Mouse (Mus musculus) heart, postnatal 0 days (tissue): Measurements from ENCODE around the gene Gm436.

ENCODE experiments used
- CTCF ChIP-seq: IDR thresholded peaks from 2 replicates; pipeline ENCODE4 v1.5.1; 2016; ENCODE audit warnings: antibody characterized with exemption, control low read depth, low read depth
- EP300 ChIP-seq: IDR thresholded peaks from 2 replicates; pipeline ENCODE4 v1.6.1; 2016; ENCODE audit warnings: antibody characterized with exemption, low read depth

DNA sequence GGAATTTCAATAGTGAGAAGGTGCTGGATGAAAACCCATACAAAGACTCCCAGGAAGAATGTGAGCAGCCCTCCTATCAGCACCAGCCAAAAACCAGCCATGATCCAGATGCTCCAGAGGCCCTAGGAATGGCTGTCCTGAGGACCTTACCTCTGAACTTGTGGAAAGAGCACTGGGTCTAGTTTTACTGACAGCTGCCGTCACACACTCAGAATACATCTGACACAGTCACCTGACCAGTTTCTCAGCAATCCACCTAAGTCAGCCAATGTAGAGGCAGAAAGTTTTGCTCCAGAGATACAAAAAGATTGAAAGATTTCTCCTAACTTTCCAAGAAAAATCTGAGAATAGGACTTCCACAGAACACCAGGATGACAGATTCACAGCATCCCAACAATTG, 35.1 kb upstream of the Gm436 start, which contains the start of gene Gm13178:
- no peak for TF ChIP-seq CTCF
- no peak for TF ChIP-seq EP300
